Mouse (Mus musculus): ENCODE data around the gene 4930562C15Rik. TPM values are rescaled to one million over a fixed set of nuclear protein-coding genes. Genes with fewer than 3 reads are reported as not detected.

The 4930562C15Rik gene
- polyA plus RNA-seq, 1 experiment from 2014 or later: 2.2 TPM

DNA sequence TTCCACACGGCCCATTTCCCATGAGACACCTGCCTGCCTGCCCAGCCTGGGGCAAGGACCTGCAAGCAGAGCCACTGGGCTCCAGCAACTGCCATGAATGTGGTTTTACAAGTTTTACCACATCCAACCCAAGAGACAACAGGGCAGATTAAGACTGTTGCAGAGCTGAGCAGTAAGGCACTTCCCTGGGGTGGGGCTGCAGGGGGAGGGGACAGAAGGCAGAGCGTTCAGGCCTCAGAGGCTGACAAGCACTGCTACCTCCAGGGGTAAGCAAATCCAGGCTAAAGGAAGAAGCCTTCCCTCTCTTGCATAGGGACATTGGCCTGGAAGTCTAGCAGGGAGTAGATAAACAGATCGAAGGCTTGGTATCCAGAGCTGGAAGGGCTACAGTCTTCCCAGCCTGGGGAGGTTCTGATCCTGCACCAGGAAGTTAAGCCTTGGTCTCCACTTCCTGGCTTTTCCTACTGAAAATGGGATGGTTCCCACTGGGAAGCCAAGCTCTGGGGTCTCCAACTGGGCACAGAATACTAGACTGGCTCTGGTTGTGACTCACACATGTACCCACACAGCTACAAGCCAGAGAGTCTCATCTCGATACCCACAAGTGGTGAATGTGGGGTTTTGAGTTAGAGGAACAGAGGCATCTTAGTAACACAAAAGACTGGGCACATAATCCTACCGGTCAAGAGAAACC, 43.1 kb downstream of the 4930562C15Rik start:
- Histone ChIP-seq H3K27ac (ENCODE audit: low read length) (peak overlapping the region; percentile 98), H3K4me2 (replicated peaks; ENCODE audit: low read depth, low read length) (peak overlapping the region; percentile 86), H3K36me3 (ENCODE audit: insufficient read depth, low read length) (0 out of 2 replicates have a peak, but pooled peaks cover 6% of the 10 kb centered on the region), H3K9ac (replicated peaks; ENCODE audit: low read depth) (peak overlapping the region; percentile 92), H3K27me3 (replicated peaks; ENCODE audit: insufficient read depth, low read length) (no peaks in the 10 kb centered on the region), H3K4me1 (ENCODE audit: insufficient read depth, low read depth, low read length) (peaks cover 19% of the 10 kb centered on the region; the same call in 1 of the 2 replicates), H3K4me3 (ENCODE audit: low read depth, low read length) (peak overlapping the region; percentile 93), H3K9me3 (ENCODE audit: low read length) (no peaks in the 10 kb centered on the region)
- DNase-seq (ENCODE audit: low spot score) (peak; percentile 69), ATAC-seq (no peak)
- 9% methylated on average over 5 of the region's 5 CpGs for WGBS
- TF ChIP-seq CTCF (IDR thresholded peaks at IDR 0.05) (no peak), EP300 (IDR thresholded peaks at IDR 0.05) (no peak)

DNA sequence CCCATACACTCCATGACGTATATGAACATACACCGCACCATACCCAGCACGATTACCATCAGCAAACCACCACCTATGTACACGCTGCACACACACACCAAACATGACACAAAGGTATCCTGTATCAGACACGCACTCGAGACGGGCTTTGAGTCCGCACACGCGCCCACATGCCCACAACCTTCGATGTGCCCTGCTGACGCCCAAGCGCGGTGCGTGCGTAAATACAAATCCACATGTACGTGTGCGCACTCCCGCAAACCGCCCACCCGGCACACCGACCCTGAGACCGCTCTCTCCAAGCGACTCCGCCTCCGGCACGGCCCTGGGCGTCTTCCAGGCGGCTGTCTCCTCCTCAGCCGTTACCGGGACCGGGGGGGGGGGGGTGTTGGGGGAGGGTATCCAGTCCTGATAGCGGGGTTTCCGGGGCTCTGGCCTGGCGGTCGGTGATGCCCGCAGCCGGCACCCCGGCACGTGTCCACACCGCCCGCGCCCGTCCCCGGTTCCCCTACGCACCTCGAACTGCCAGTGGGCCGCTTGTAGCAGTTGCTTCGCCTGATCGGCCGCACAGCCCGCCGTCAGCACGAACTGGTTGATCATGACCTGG, 44.0 kb downstream of the 4930562C15Rik start:
- Histone ChIP-seq H3K4me2 (replicated peaks; ENCODE audit: low read depth, low read length) (peak overlapping the region; percentile 86), H3K9ac (replicated peaks; ENCODE audit: low read depth) (peak overlapping the region; percentile 92), H3K4me3 (ENCODE audit: low read depth, low read length) (peak overlapping the region; percentile 93), H3K9me3 (ENCODE audit: low read length) (no peaks in the 10 kb centered on the region), H3K36me3 (ENCODE audit: insufficient read depth, low read length) (0 out of 2 replicates have a peak, but pooled peaks cover 6% of the 10 kb centered on the region), H3K27me3 (replicated peaks; ENCODE audit: insufficient read depth, low read length) (no peaks in the 10 kb centered on the region), H3K4me1 (ENCODE audit: insufficient read depth, low read depth, low read length) (peaks cover 19% of the 10 kb centered on the region; the same call in 1 of the 2 replicates), H3K27ac (ENCODE audit: low read length) (peak overlapping the region; percentile 98)
- 0% methylated on average over 49 of the region's 54 CpGs for WGBS
- peak; percentile 6 for ATAC-seq
- peak; percentile 63 for DNase-seq (ENCODE audit: low spot score)
- no peak for TF ChIP-seq EP300 (IDR thresholded peaks at IDR 0.05)
- TF ChIP-seq CTCF (IDR thresholded peaks at IDR 0.05): no peak

DNA sequence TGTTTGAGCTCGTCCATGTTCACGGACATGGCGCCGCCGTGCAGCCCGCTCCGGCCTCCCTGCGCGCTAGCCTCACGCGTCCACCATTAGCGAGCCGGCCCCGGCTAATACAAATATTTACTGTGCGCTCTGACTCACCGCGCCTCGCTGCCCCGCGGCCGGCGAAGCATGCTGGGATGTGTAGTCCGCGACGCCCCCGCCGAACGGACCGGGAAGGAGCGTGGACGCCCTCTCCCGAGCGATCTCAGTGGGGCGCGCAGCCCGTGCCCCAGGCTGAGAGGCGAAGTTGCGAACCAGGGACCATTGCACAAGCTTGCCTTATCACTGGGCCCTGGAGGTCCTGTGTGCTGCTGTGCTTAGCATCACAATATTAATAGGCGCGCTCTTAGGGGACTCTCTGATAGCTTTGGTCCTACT, 44.5 kb downstream of the 4930562C15Rik start:
- H3K4me3 ChIP-seq (ENCODE audit: low read depth, low read length): peak overlapping the region; percentile 93
- TF ChIP-seq EP300 (IDR thresholded peaks at IDR 0.05): no peak
- TF ChIP-seq CTCF (IDR thresholded peaks at IDR 0.05): peak; percentile 62
- under 1% methylated on average over 36 of the region's 40 CpGs for WGBS
- no peaks in the 10 kb centered on the region for H3K9me3 ChIP-seq (ENCODE audit: low read length)
- H3K9ac ChIP-seq (replicated peaks; ENCODE audit: low read depth): peak overlapping the region; percentile 92
- DNase-seq (ENCODE audit: low spot score): peak; percentile 97
- H3K4me1 ChIP-seq (ENCODE audit: insufficient read depth, low read depth, low read length): peaks cover 19% of the 10 kb centered on the region; the same call in 1 of the 2 replicates
- H3K4me2 ChIP-seq (replicated peaks; ENCODE audit: low read depth, low read length): peak overlapping the region; percentile 86
- peak overlapping the region; percentile 98 for H3K27ac ChIP-seq (ENCODE audit: low read length)
- H3K27me3 ChIP-seq (replicated peaks; ENCODE audit: insufficient read depth, low read length): no peaks in the 10 kb centered on the region
- ATAC-seq: peak; percentile 81
- H3K36me3 ChIP-seq (ENCODE audit: insufficient read depth, low read length): 0 out of 2 replicates have a peak, but pooled peaks cover 6% of the 10 kb centered on the region

DNA sequence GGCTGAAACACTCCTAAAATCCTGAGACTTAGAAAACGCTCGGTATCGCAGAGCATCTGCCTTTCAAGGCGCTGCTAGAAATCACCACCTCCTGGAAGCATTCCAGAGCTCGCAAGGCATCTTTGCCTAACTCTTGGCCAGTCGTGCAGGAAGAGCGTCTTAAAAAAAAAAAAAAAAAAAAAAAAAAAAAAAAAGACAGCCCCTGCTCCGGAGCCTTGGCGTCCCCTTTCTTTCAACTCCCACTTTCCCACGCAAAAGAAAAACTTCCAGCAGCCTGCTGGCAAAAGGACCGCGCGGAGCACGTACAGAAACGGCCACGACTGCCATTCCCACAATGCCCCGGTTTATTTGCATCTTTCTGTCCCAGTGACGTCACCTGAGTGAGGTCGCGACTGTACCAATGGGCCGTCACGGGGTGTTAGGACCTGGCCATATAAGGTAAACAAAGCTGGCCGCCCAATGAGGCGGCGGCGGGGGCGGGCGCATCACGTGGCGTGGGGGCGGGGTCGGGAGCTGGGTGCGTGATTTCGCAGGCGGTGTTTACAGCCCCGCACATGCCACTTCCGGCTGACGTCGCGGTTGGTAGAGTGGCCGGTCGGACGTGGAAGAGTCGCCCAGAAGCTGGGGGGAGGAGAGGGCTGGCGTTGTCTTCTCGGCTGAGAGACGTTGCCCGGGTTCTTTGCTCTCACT, 45.1 kb downstream of the 4930562C15Rik start, which contains the start of gene Ubald1:
TSS of gene Ubald1 (minus strand) at position 180 of the 690 bp plus-strand sequence.
- peaks cover 19% of the 10 kb centered on the region; the same call in 1 of the 2 replicates for H3K4me1 ChIP-seq (ENCODE audit: insufficient read depth, low read depth, low read length)
- H3K27me3 ChIP-seq (replicated peaks; ENCODE audit: insufficient read depth, low read length): no peaks in the 10 kb centered on the region
- DNase-seq (ENCODE audit: low spot score) (peak; percentile 100), ATAC-seq (peak; percentile 87)
- peak within 1 kb of the TSS; percentile 86 for H3K4me2 ChIP-seq (replicated peaks; ENCODE audit: low read depth, low read length)
- H3K27ac ChIP-seq (ENCODE audit: low read length): peak within 1 kb of the TSS; percentile 98
- WGBS: under 1% methylated on average over 47 of the region's 48 CpGs
- peak within 1 kb of the TSS; percentile 93 for H3K4me3 ChIP-seq (ENCODE audit: low read depth, low read length)
- H3K36me3 ChIP-seq (ENCODE audit: insufficient read depth, low read length): 0 out of 2 replicates have a peak, but pooled peaks cover 4% of the 10 kb centered on the region
- TF ChIP-seq EP300 (IDR thresholded peaks at IDR 0.05): peak; percentile 60
- peak; percentile 6; the same call in 1 of the 2 replicates for TF ChIP-seq CTCF (IDR thresholded peaks at IDR 0.05)
- H3K9me3 ChIP-seq (ENCODE audit: low read length): no peaks in the 10 kb centered on the region
- peak within 1 kb of the TSS; percentile 92 for H3K9ac ChIP-seq (replicated peaks; ENCODE audit: low read depth)

DNA sequence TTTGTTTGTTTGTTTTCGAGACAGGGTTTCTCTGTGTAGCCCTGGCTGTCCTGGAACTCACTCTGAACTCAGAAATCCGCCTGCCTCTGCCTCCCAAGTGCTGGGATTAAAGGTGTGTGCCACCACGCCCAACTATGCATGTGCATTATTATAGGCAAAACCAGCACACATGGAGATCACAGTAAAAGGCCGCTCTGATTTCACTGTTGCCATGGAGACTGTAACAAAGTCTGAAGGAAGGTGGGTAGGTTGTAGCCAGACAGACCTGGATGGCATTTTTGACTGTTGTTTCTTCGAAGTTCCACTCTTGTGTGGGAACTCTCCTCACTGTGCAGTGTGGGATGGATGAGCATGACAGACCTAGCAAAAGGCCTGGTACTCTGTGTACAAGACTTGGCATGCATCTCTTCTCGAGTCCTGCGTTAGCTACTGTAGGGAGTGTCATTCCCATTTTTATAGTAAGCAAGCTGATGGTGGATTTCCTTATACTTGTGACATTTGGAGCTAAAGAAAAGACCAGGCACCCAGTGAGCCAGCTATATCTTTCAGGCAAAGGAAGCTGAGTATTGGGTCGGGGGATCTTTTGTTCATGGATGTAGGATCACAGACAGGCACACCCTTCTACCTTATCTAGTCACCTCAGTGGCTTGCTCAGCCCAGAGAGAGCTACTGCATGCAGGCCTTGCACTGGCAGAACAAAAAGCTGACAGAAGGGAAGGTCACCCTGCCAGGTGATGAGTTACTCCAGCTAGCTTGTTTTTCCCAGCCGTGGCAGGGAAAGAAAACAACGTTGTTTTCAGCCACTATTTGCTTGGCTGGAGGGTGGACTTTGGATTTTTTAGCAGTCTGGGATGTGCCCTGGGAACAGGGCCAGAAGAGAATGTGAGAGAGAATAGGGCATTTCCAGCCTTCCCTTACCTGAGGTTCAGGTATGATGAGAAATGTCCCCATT, 46.5 kb downstream of the 4930562C15Rik start:
- DNase-seq (ENCODE audit: low spot score): no peak
- Histone ChIP-seq H3K27ac (ENCODE audit: low read length) (peak overlapping the region; percentile 98), H3K36me3 (ENCODE audit: insufficient read depth, low read length) (no peaks in the 10 kb centered on the region), H3K4me1 (ENCODE audit: insufficient read depth, low read depth, low read length) (peaks cover 17% of the 10 kb centered on the region; the same call in 1 of the 2 replicates), H3K27me3 (replicated peaks; ENCODE audit: insufficient read depth, low read length) (no peaks in the 10 kb centered on the region), H3K9me3 (ENCODE audit: low read length) (no peaks in the 10 kb centered on the region), H3K4me3 (ENCODE audit: low read depth, low read length) (no peak overlapping the region; the same call in 1 of the 2 replicates), H3K4me2 (replicated peaks; ENCODE audit: low read depth, low read length) (peak overlapping the region; percentile 81), H3K9ac (replicated peaks; ENCODE audit: low read depth) (peak overlapping the region; percentile 88; the same call in 1 of the 2 replicates)
- 68% methylated on average over 10 of the region's 10 CpGs for WGBS
- TF ChIP-seq CTCF (IDR thresholded peaks at IDR 0.05) (no peak), EP300 (IDR thresholded peaks at IDR 0.05) (no peak)
- no peak for ATAC-seq

Measured in lung, postnatal 0 days (tissue).